Mouse (Mus musculus) MEL (cell line): ENCODE results near the gene Mrpl14. TPM values are rescaled to one million over a fixed set of nuclear protein-coding genes. Genes with fewer than 3 reads are reported as not detected.

Experiments
- DNase-seq: peaks from one replicate; pipeline ENCODE4 v3.0.0; 2011; ENCODE audit warnings: low read depth, low spot score
- H3K27ac ChIP-seq: 2 replicates; pipeline ENCODE4 v1.5.1; 2012; ENCODE audit warnings: low read depth, mild to moderate bottlenecking, control low read depth, low read length, moderate library complexity; ENCODE audit not compliant: control insufficient read depth
- H3K27me3 ChIP-seq, 2 experiments: fragments of 150-350 bp in 1 of 2; sonication (generic) in 1 of 2; 2 replicates each; pipeline ENCODE4 v1.6.1; 2012; ENCODE audit warnings: low read length in 2 of 2, mild to moderate bottlenecking in 2 of 2, improper control_type of control experiment in 1 of 2, moderate library complexity in 1 of 2; ENCODE audit not compliant: insufficient read depth in 2 of 2, control insufficient read depth in 1 of 2
- H3K36me3 ChIP-seq, 2 experiments: 2 replicates each; pipeline ENCODE4 v1.6.1; 2012 to 2014; ENCODE audit warnings: low read length in 2 of 2, improper control_type of control experiment in 1 of 2, inconsistent platforms in 1 of 2, mild to moderate bottlenecking in 1 of 2; ENCODE audit not compliant: insufficient read depth in 2 of 2, control insufficient read depth in 1 of 2
- H3K4me1 ChIP-seq, 2 experiments: fragments of 150-350 bp in 1 of 2; sonication (generic) in 1 of 2; 2 replicates each; pipeline ENCODE4 v1.6.1; 2012; ENCODE audit warnings: low read length in 2 of 2, improper control_type of control experiment in 1 of 2, mild to moderate bottlenecking in 1 of 2; ENCODE audit not compliant: insufficient read depth in 2 of 2, control insufficient read depth in 1 of 2
- H3K4me3 ChIP-seq, 2 experiments: fragments of 150-350 bp in 1 of 2; sonication (generic) in 1 of 2; 2 replicates each; pipeline ENCODE4 v1.5.1; 2012; ENCODE audit warnings: low read depth in 2 of 2, low read length in 2 of 2, mild to moderate bottlenecking in 2 of 2, moderate library complexity in 2 of 2, control low read depth in 1 of 2, improper control_type of control experiment in 1 of 2; ENCODE audit not compliant: control insufficient read depth in 1 of 2, insufficient read depth in 1 of 2
- H3K79me2 ChIP-seq: 2 replicates; pipeline ENCODE4 v1.6.1; 2012; ENCODE audit warnings: mild to moderate bottlenecking, low read length, moderate library complexity; ENCODE audit not compliant: control insufficient read depth, poor library complexity, insufficient read depth
- H3K9ac ChIP-seq: 2 replicates; pipeline ENCODE4 v1.6.1; 2012; ENCODE audit warnings: low read depth, mild to moderate bottlenecking, control low read depth, low read length, moderate library complexity; ENCODE audit not compliant: control insufficient read depth, poor library complexity, severe bottlenecking
- H3K9me3 ChIP-seq: fragments of 150-350 bp; sonication (generic); replicated peaks from 2 replicates; pipeline ENCODE4 v1.6.1; 2012; ENCODE audit warnings: mild to moderate bottlenecking, low read length, improper control_type of control experiment, moderate library complexity; ENCODE audit not compliant: insufficient read depth
- BHLHE40 ChIP-seq: IDR thresholded peaks from 2 replicates; pipeline ENCODE4 v1.6.1; 2012; ENCODE audit warnings: low read depth, mild to moderate bottlenecking, inconsistent platforms, low read length, improper control_type of control experiment, borderline replicate concordance
- CHD1 ChIP-seq: IDR thresholded peaks from 2 replicates; pipeline ENCODE4 v1.6.1; 2012; ENCODE audit warnings: low read depth, mild to moderate bottlenecking, inconsistent platforms, low read length, improper control_type of control experiment
- E2F4 ChIP-seq: IDR thresholded peaks from 2 replicates; pipeline ENCODE4 v1.6.1; 2011; ENCODE audit warnings: low read depth, low read length, improper control_type of control experiment, borderline replicate concordance
- GABPA ChIP-seq: IDR thresholded peaks from 2 replicates; pipeline ENCODE4 v1.6.1; 2012; ENCODE audit warnings: low read depth, mild to moderate bottlenecking, inconsistent platforms, low read length, improper control_type of control experiment, moderate library complexity
- HCFC1 ChIP-seq: IDR thresholded peaks from 2 replicates; pipeline ENCODE4 v1.6.1; 2012; ENCODE audit warnings: low read depth, mild to moderate bottlenecking, inconsistent platforms, low read length, improper control_type of control experiment, moderate library complexity
- KAT2A ChIP-seq: conservative IDR thresholded peaks from 2 replicates; pipeline ENCODE4 v1.6.1; 2012; ENCODE audit warnings: low read depth, low read length, improper control_type of control experiment, inconsistent platforms
- MAX ChIP-seq: IDR thresholded peaks from 2 replicates; pipeline ENCODE4 v1.6.1; 2011; ENCODE audit warnings: low read length, improper control_type of control experiment
- MAZ ChIP-seq: IDR thresholded peaks from 2 replicates; pipeline ENCODE4 v1.6.1; 2012; ENCODE audit warnings: low read depth, mild to moderate bottlenecking, inconsistent platforms, low read length, improper control_type of control experiment
- MXI1 ChIP-seq: IDR thresholded peaks from 2 replicates; pipeline ENCODE4 v1.6.1; 2011; ENCODE audit warnings: mild to moderate bottlenecking, low read depth, low read length, improper control_type of control experiment
- NELFE ChIP-seq: IDR thresholded peaks from 2 replicates; pipeline ENCODE4 v1.6.1; 2011; ENCODE audit warnings: low read depth, low read length, improper control_type of control experiment
- NRF1 ChIP-seq: IDR thresholded peaks from 2 replicates; pipeline ENCODE4 v1.6.1; 2014; ENCODE audit warnings: low read depth, mild to moderate bottlenecking, inconsistent platforms, low read length, improper control_type of control experiment, moderate library complexity; ENCODE audit not compliant: poor library complexity, insufficient read depth, severe bottlenecking
- POLR2A ChIP-seq, 2 experiments: IDR thresholded peaks; 2 replicates each; pipeline ENCODE4 v1.6.1; 2011 to 2012; ENCODE audit warnings: low read length in 2 of 2, mild to moderate bottlenecking in 2 of 2, control low read depth in 1 of 2, improper control_type of control experiment in 1 of 2, low read depth in 1 of 2, moderate library complexity in 1 of 2; ENCODE audit not compliant: control insufficient read depth in 1 of 2, insufficient read depth in 1 of 2, poor library complexity in 1 of 2
- POLR2AphosphoS2 ChIP-seq: IDR thresholded peaks from 2 replicates; pipeline ENCODE4 v1.6.1; 2011; ENCODE audit warnings: low read length, improper control_type of control experiment
- POLR2AphosphoS5 ChIP-seq: IDR thresholded peaks from 2 replicates; pipeline ENCODE4 v1.6.1; 2012; ENCODE audit warnings: low read depth, borderline replicate concordance, mild to moderate bottlenecking, inconsistent platforms, low read length, moderate library complexity, mixed read lengths
- SIN3A ChIP-seq: IDR thresholded peaks from 2 replicates; pipeline ENCODE4 v1.6.1; 2012; ENCODE audit warnings: low read length, improper control_type of control experiment, inconsistent platforms
- SMC3 ChIP-seq: IDR thresholded peaks from 2 replicates; pipeline ENCODE4 v1.6.1; 2011; ENCODE audit warnings: low read depth, low read length, improper control_type of control experiment
- TCF12 ChIP-seq: IDR thresholded peaks from 2 replicates; pipeline ENCODE4 v1.6.1; 2014; ENCODE audit warnings: low read depth, mild to moderate bottlenecking, inconsistent platforms, low read length, improper control_type of control experiment, moderate library complexity
- USF2 ChIP-seq, 2 experiments: IDR thresholded peaks; 2 replicates each; pipeline ENCODE4 v1.6.1; 2011 to 2012; ENCODE audit warnings: improper control_type of control experiment in 2 of 2, low read length in 2 of 2, borderline replicate concordance in 1 of 2, inconsistent platforms in 1 of 2, low read depth in 1 of 2, mild to moderate bottlenecking in 1 of 2; ENCODE audit not compliant: insufficient read depth in 1 of 2
- ZC3H11A ChIP-seq: IDR thresholded peaks from 2 replicates; pipeline ENCODE4 v1.6.1; 2012; ENCODE audit warnings: low read depth, mild to moderate bottlenecking, inconsistent platforms, low read length, improper control_type of control experiment
- ZMIZ1 ChIP-seq: IDR thresholded peaks from 2 replicates; pipeline ENCODE4 v1.6.1; 2012; ENCODE audit warnings: low read depth, mild to moderate bottlenecking, inconsistent platforms, low read length, improper control_type of control experiment, moderate library complexity
- polyA plus RNA-seq, 2 experiments: library from polyadenylated mRNA; stranded (reverse) in 1 of 2; unstranded in 1 of 2; fragments of >175 nt in 1 of 2; fragments of >200 nt in 1 of 2; gene quantifications; 2 replicates each; pipeline versions ENCODE4 v1.2.1 to v1.2.4; 2012; ENCODE audit warnings: low replicate concordance in 2 of 2, low read depth in 1 of 2; ENCODE audit not compliant: insufficient read length in 2 of 2, insufficient read depth in 1 of 2, missing spikeins in 1 of 2
- total RNA-seq: library from RNA; depleted of rRNA; stranded (reverse); fragments of 300-350 nt; gene quantifications from 2 replicates; pipeline ENCODE4 v1.2.3, GENCODE M21; 2012

Gene Mrpl14
- total and polyA plus RNA-seq, 3 experiments, result 66.2 to 159 TPM; not detected in 1

DNA sequence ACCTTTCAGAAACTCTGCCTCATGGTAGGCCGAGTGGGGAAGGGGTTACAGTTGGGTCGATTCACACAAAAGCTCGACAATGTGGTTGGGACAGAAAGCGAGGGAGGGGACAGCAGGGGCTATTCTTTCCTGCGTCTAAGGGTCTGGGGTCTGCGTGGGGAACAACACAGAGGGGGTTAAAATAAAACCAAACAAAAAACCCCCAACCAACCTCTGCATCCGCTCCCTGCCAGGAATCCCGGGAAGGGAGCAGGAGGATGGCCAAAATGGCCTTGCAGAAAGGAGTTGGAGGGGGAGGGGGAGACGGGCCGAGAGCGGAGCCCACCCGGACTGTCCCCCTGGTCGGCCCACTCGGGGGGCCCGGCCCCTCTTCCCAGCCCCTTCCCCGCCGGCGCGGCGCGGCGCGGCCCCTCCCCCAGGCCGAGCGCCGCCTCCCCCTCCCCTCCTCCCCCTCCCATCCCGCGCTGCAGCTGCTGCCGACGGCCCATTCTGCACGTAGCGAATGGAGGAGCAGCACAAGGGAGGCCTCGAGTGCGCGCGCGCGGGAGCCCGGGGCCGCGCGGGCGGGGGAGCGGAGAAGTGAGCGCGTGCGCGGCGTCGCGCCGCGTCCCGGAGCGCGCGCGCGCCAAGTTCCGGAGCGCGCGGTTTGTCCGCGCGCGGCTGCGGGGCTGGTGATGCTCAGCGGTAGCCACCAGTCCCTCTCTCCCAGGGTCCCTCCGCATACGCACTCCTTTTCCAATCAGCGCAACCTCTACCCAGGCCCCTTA is 50.4 kb downstream of the Mrpl14 start:
- H3K27ac ChIP-seq, result peak overlapping the region; percentile 64
- H3K36me3 ChIP-seq, result 0 out of 4 replicates have a peak, but pooled peaks cover 0 to 2% of the 10 kb centered on the region in 2 experiments
- H3K4me3 ChIP-seq, result peak overlapping the region; percentile 74 to 82
- TF ChIP-seq USF2 (IDR thresholded peaks at IDR 0.05; ENCODE audit: borderline replicate concordance in 1 of 2, insufficient read depth in 1 of 2, low read depth in 1 of 2, low read length in 2 of 2) (no peak), MXI1 (peak; percentile 52; the same call in 1 of the 2 replicates), POLR2AphosphoS5 (no peak), SIN3A (peak; percentile 64), E2F4 (0 out of 2 replicates have a peak, but pooled peaks have one; percentile 58), POLR2AphosphoS2 (peak; percentile 43; the same call in 1 of the 2 replicates), SMC3 (no peak; the same call in 1 of the 2 replicates), GABPA (no peak), POLR2A (IDR thresholded peaks at IDR 0.05; ENCODE audit: control insufficient read depth in 1 of 2, insufficient read depth in 1 of 2, low read depth in 1 of 2, low read length in 2 of 2, poor library complexity in 1 of 2) (peak; percentile 41 to 69; a peak in 2 of 4 replicates), MAZ (peak; percentile 95), HCFC1 (peak; percentile 60; the same call in 1 of the 2 replicates), CHD1 (no peak), TCF12 (peak; percentile 60; the same call in 1 of the 2 replicates), BHLHE40 (peak; percentile 21; the same call in 1 of the 2 replicates), MAX (peak; percentile 40), ZC3H11A (0 out of 2 replicates have a peak, but pooled peaks have one; percentile 8), NRF1 (peak; percentile 76), KAT2A (no peak), ZMIZ1 (peak; percentile 46), NELFE (peak; percentile 37)
- H3K9me3 ChIP-seq, result no peaks in the 10 kb centered on the region
- H3K9ac ChIP-seq, result peak overlapping the region; percentile 82
- no peaks in the 10 kb centered on the region for H3K27me3 ChIP-seq
- DNase-seq, result peak; percentile 92
- H3K79me2 ChIP-seq, result peaks cover 2% of the 10 kb centered on the region; the same call in 1 of the 2 replicates
- peaks cover 2 to 22% of the 10 kb centered on the region in 2 experiments for H3K4me1 ChIP-seq
